Mouse (Mus musculus) E14TG2a.4 (cell line): ENCODE data around the gene 1700028J19Rik.

Source experiments
- CTCF ChIP-seq: conservative IDR thresholded peaks from 2 replicates; pipeline ENCODE4 v1.5.1; 2014; ENCODE audit warnings: low read length
- NANOG ChIP-seq: IDR thresholded peaks from 2 replicates; pipeline ENCODE4 v1.6.1; 2014; ENCODE audit warnings: borderline replicate concordance, low read length, mixed read lengths
- POU5F1 ChIP-seq: IDR thresholded peaks from 2 replicates; pipeline ENCODE4 v1.6.1; 2014; ENCODE audit warnings: low read length, borderline replicate concordance

GRCm38 (mm10) chr7:44275546-44275945, 29.1 kb upstream of the 1700028J19Rik start:
- TF ChIP-seq CTCF (no peak), NANOG (no peak), POU5F1 (no peak)
